23 mouse cellular contexts compared by ENCODE assay signal in the genomic region with DNA sequence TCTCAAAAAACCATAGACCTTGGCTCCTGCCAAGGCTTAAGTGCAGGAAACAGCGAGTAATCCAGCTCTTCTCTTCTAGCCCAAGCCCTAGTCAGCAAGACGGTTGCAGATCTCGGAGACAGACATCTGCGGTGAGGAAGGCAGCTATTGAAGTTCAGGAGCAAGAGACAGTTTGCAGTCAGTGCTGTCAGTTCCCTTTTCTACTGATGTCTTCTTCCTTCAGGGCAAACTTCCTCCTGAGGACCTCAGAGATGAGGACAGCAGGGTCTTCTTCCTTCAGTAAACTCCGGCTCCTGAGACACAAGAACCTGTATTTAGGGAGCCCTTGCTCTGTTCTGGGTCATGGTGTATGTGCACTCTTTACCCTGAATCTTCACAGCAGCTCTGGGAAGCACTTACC. TPM values are rescaled to one million over a fixed set of nuclear protein-coding genes. Genes with fewer than 3 reads are reported as not detected.
A peak's percentile ranks its signal among the peaks of the same experiment; 100 is the strongest.
DNase-seq lines count a peak whose midpoint lies in the region; ATAC-seq and TF ChIP-seq lines count a peak whose summit lies in the region.
"Had no signal": no experiment of that assay in that cellular context is flagged by ENCODE, and none has a peak within 500 bp of the region (broad histone marks: within the 10 kb centered on the region; RNA-seq: fewer than 3 reads in every experiment).

No protein-coding gene starts in this region.

- H3K4me1 ChIP-seq in forebrain, embryonic 12.5 days, result no peaks in the 10 kb centered on the region
- H3K4me1 ChIP-seq in forebrain, embryonic 15.5 days, result no peaks in the 10 kb centered on the region
- H3K4me1 ChIP-seq in neural tube, embryonic 13.5 days (replicated peaks), result no peaks in the 10 kb centered on the region
- peaks cover 5% of the 10 kb centered on the region; the same call in 1 of the 2 replicates for H3K4me1 ChIP-seq in neural tube, embryonic 15.5 days
- H3K4me1 ChIP-seq in liver, postnatal 0 days (ENCODE audit: insufficient read depth), result no peaks in the 10 kb centered on the region

- no peak for ATAC-seq in forebrain, embryonic 12.5 days (ENCODE audit: low FRiP score)
- ATAC-seq in forebrain, embryonic 15.5 days (replicated peaks), result no peak
- no peak for ATAC-seq in neural tube, embryonic 13.5 days (ENCODE audit: low read depth)
- no peak for ATAC-seq in neural tube, embryonic 15.5 days (ENCODE audit: low FRiP score)
- no peak for ATAC-seq in liver, postnatal 0 days
- ATAC-seq in megakaryocyte-erythroid progenitor cell, adult 5-6 weeks (replicated peaks; ENCODE audit: low FRiP score, low TSS enrichment, poor library complexity, severe bottlenecking), result no peak
- ATAC-seq: inflammation-experienced regulatory T-cells, adult 6 months had no signal

- H3K9me3 ChIP-seq in forebrain, embryonic 12.5 days, result no peaks in the 10 kb centered on the region
- H3K9me3 ChIP-seq in forebrain, embryonic 15.5 days, result no peaks in the 10 kb centered on the region
- H3K9me3 ChIP-seq in neural tube, embryonic 13.5 days, result no peaks in the 10 kb centered on the region
- H3K9me3 ChIP-seq in neural tube, embryonic 15.5 days (replicated peaks), result no peaks in the 10 kb centered on the region
- H3K9me3 ChIP-seq in liver, postnatal 0 days (ENCODE audit: low read length), result no peaks in the 10 kb centered on the region
- H3K9me3 ChIP-seq: forebrain, embryonic 10.5 days; heart, embryonic 12.5 days had no signal

- no peaks in the 10 kb centered on the region for H3K27me3 ChIP-seq in forebrain, embryonic 12.5 days
- H3K27me3 ChIP-seq in forebrain, embryonic 15.5 days, result no peaks in the 10 kb centered on the region
- no peaks in the 10 kb centered on the region for H3K27me3 ChIP-seq in neural tube, embryonic 13.5 days
- no peaks in the 10 kb centered on the region for H3K27me3 ChIP-seq in neural tube, embryonic 15.5 days (replicated peaks)
- H3K27me3 ChIP-seq in liver, postnatal 0 days (ENCODE audit: insufficient read depth, low read length), result no peaks in the 10 kb centered on the region
- H3K27me3 ChIP-seq: heart, embryonic 12.5 days had no signal

- TF ChIP-seq CTCF in liver, postnatal 0 days (IDR thresholded peaks at IDR 0.05; ENCODE audit: low read depth), result no peak

- H3K4me2 ChIP-seq in forebrain, embryonic 12.5 days, result no peak overlapping the region
- H3K4me2 ChIP-seq in forebrain, embryonic 15.5 days (replicated peaks), result no peak overlapping the region
- H3K4me2 ChIP-seq in neural tube, embryonic 13.5 days, result no peak overlapping the region
- no peak overlapping the region for H3K4me2 ChIP-seq in neural tube, embryonic 15.5 days
- no peak overlapping the region for H3K4me2 ChIP-seq in liver, postnatal 0 days (ENCODE audit: low read depth, low read length)
- H3K4me2 ChIP-seq: heart, embryonic 12.5 days; hindbrain, embryonic 14.5 days; midbrain, embryonic 11.5 days had no signal

- H3K4me3 ChIP-seq in forebrain, embryonic 12.5 days (replicated peaks), result no peak overlapping the region
- no peak overlapping the region for H3K4me3 ChIP-seq in forebrain, embryonic 15.5 days
- no peak overlapping the region for H3K4me3 ChIP-seq in neural tube, embryonic 13.5 days
- H3K4me3 ChIP-seq in neural tube, embryonic 15.5 days (replicated peaks), result no peak overlapping the region
- H3K4me3 ChIP-seq in liver, postnatal 0 days (ENCODE audit: low read depth, low read length), result no peak overlapping the region
- H3K4me3 ChIP-seq: forebrain, embryonic 10.5 days; heart, embryonic 12.5 days had no signal

- 75% methylated on average over 5 of the region's 5 CpGs for WGBS in forebrain, embryonic 12.5 days
- 52% methylated on average over 5 of the region's 5 CpGs for WGBS in forebrain, embryonic 15.5 days
- WGBS in neural tube, embryonic 13.5 days, result 83% methylated on average over 5 of the region's 5 CpGs
- WGBS in neural tube, embryonic 15.5 days, result 77% methylated on average over 5 of the region's 5 CpGs
- WGBS in liver, postnatal 0 days (ENCODE audit: insufficient replicate concordance), result 45% methylated on average over 5 of the region's 5 CpGs

- 0 out of 2 replicates have a peak overlapping the region, but pooled peaks have one; percentile 7 for H3K9ac ChIP-seq in forebrain, embryonic 12.5 days
- no peak overlapping the region for H3K9ac ChIP-seq in forebrain, embryonic 15.5 days (replicated peaks)
- no peak overlapping the region for H3K9ac ChIP-seq in neural tube, embryonic 13.5 days
- no peak overlapping the region for H3K9ac ChIP-seq in neural tube, embryonic 15.5 days (replicated peaks)
- H3K9ac ChIP-seq in liver, postnatal 0 days (replicated peaks), result no peak overlapping the region
- H3K9ac ChIP-seq: heart, embryonic 12.5 days; hindbrain, embryonic 14.5 days had no signal

- H3K27ac ChIP-seq in forebrain, embryonic 12.5 days, result peak overlapping the region; percentile 15; the same call in 1 of the 2 replicates
- no peak overlapping the region for H3K27ac ChIP-seq in forebrain, embryonic 15.5 days (replicated peaks)
- H3K27ac ChIP-seq in neural tube, embryonic 13.5 days (replicated peaks), result 0 out of 2 replicates have a peak overlapping the region, but pooled peaks have one; percentile 9
- H3K27ac ChIP-seq in neural tube, embryonic 15.5 days (replicated peaks), result no peak overlapping the region
- 0 out of 2 replicates have a peak overlapping the region, but pooled peaks have one; percentile 16 for H3K27ac ChIP-seq in liver, postnatal 0 days (ENCODE audit: low read depth)
- H3K27ac ChIP-seq: forebrain, embryonic 10.5 days; hindbrain, embryonic 14.5 days had no signal

- no peak for DNase-seq in liver, postnatal 0 days
- DNase-seq in heart, postnatal 4 days, result no peak
- DNase-seq: adrenal gland, postnatal 10 days; cerebellum, postnatal 10 days; heart, adult 11 months; heart, postnatal 14 days; kidney, adult 18-20 months; kidney, postnatal 4 days; lung, adult 2 months; lung, postnatal 14 days; right cerebral cortex, postnatal 25 days; thymus, postnatal 36 days had no signal

- peaks cover 92% of the 10 kb centered on the region for H3K36me3 ChIP-seq in forebrain, embryonic 12.5 days (replicated peaks)
- peaks cover 62% of the 10 kb centered on the region for H3K36me3 ChIP-seq in forebrain, embryonic 15.5 days
- peaks cover 70% of the 10 kb centered on the region for H3K36me3 ChIP-seq in neural tube, embryonic 13.5 days
- peaks cover 65% of the 10 kb centered on the region for H3K36me3 ChIP-seq in neural tube, embryonic 15.5 days
- peaks cover 74% of the 10 kb centered on the region for H3K36me3 ChIP-seq in liver, postnatal 0 days (replicated peaks; ENCODE audit: insufficient read depth, low read length)

- no peak for TF ChIP-seq EP300 in liver, postnatal 0 days (IDR thresholded peaks at IDR 0.05; ENCODE audit: low read depth)

RNA-seq across cellular contexts. Expression of gene Mtfr1l, which starts 9.0 kb away (rescaled TPM):
- polyA plus RNA-seq in forebrain, embryonic 12.5 days (2016; fragmentation: Nextera tagmentation; extraction: Ambion mirVana), result 125 and 129 TPM in 2 replicates
- polyA plus RNA-seq in forebrain, embryonic 15.5 days (2015; fragmentation: Nextera tagmentation; extraction: Ambion mirVana), result 157 and 161 TPM in 2 replicates
- 165 and 172 TPM in 2 replicates for polyA plus RNA-seq in neural tube, embryonic 13.5 days (2015; fragmentation: Nextera tagmentation; extraction: Ambion mirVana)
- polyA plus RNA-seq in neural tube, embryonic 15.5 days (2015; fragmentation: Nextera tagmentation; extraction: Ambion mirVana), result 166 and 177 TPM in 2 replicates
- 56.9 and 60.3 TPM in 2 replicates for polyA plus RNA-seq in liver, postnatal 0 days (2015; fragmentation: Nextera tagmentation; extraction: Ambion mirVana)
- total RNA-seq in megakaryocyte-erythroid progenitor cell, adult 5-6 weeks (2014; fragmentation: Nextera tagmentation), result 76.1 and 80.1 TPM in 2 replicates
- total RNA-seq in megakaryocyte-erythroid progenitor cell, adult 5-6 weeks (2017), result 41.5 and 67.4 TPM in 2 replicates
- 100 to 1,000 TPM; 145 to 150 TPM for total RNA-seq in heart, postnatal 4 days (2021)

RNA-seq across cellular contexts. Expression of gene Aunip, which starts 15.4 kb away (rescaled TPM):
- polyA plus RNA-seq in forebrain, embryonic 12.5 days (2016; fragmentation: Nextera tagmentation; extraction: Ambion mirVana), result 14.1 and 15.4 TPM in 2 replicates
- polyA plus RNA-seq in forebrain, embryonic 15.5 days (2015; fragmentation: Nextera tagmentation; extraction: Ambion mirVana), result 5.1 and 6.8 TPM in 2 replicates
- polyA plus RNA-seq in neural tube, embryonic 13.5 days (2015; fragmentation: Nextera tagmentation; extraction: Ambion mirVana), result 2.3 TPM in 2 replicates
- polyA plus RNA-seq in neural tube, embryonic 15.5 days (2015; fragmentation: Nextera tagmentation; extraction: Ambion mirVana), result 1.8 and 5.4 TPM in 2 replicates
- 6.9 and 7.1 TPM in 2 replicates for polyA plus RNA-seq in liver, postnatal 0 days (2015; fragmentation: Nextera tagmentation; extraction: Ambion mirVana)
- total RNA-seq in megakaryocyte-erythroid progenitor cell, adult 5-6 weeks (2014; fragmentation: Nextera tagmentation), result 18.4 and 23.7 TPM in 2 replicates
- total RNA-seq in megakaryocyte-erythroid progenitor cell, adult 5-6 weeks (2017), result 34.6 and 45.8 TPM in 2 replicates
- 1 to 10 TPM; 2.9 to 3.6 TPM for total RNA-seq in heart, postnatal 4 days (2021)
- total RNA-seq: gastrocnemius, adult 8-10 months had no signal
- polyA plus RNA-seq: lung, adult 2 months had no signal

RNA-seq across cellular contexts. Expression of gene Selenon, which starts 25.7 kb away (rescaled TPM):
- polyA plus RNA-seq in forebrain, embryonic 12.5 days (2016; fragmentation: Nextera tagmentation; extraction: Ambion mirVana), result 9.3 and 14.8 TPM in 2 replicates
- polyA plus RNA-seq in forebrain, embryonic 15.5 days (2015; fragmentation: Nextera tagmentation; extraction: Ambion mirVana), result 11.8 and 27.5 TPM in 2 replicates
- 11.3 and 17.1 TPM in 2 replicates for polyA plus RNA-seq in neural tube, embryonic 13.5 days (2015; fragmentation: Nextera tagmentation; extraction: Ambion mirVana)
- 8.4 and 19.4 TPM in 2 replicates for polyA plus RNA-seq in neural tube, embryonic 15.5 days (2015; fragmentation: Nextera tagmentation; extraction: Ambion mirVana)
- 2.8 TPM in 2 replicates for polyA plus RNA-seq in liver, postnatal 0 days (2015; fragmentation: Nextera tagmentation; extraction: Ambion mirVana)
- 17.7 and 18.4 TPM in 2 replicates for total RNA-seq in megakaryocyte-erythroid progenitor cell, adult 5-6 weeks (2014; fragmentation: Nextera tagmentation)
- 1.6 and 3.6 TPM in 2 replicates for total RNA-seq in megakaryocyte-erythroid progenitor cell, adult 5-6 weeks (2017)
- 10 to 100 TPM; 46.4 to 49.9 TPM for total RNA-seq in heart, postnatal 4 days (2021)

RNA-seq across cellular contexts. Expression of gene Paqr7, which starts 29.7 kb away (rescaled TPM):
- 3.8 and 4.9 TPM in 2 replicates for polyA plus RNA-seq in forebrain, embryonic 12.5 days (2016; fragmentation: Nextera tagmentation; extraction: Ambion mirVana)
- polyA plus RNA-seq in forebrain, embryonic 15.5 days (2015; fragmentation: Nextera tagmentation; extraction: Ambion mirVana), result 10.8 and 12.3 TPM in 2 replicates
- 19.5 and 23.3 TPM in 2 replicates for polyA plus RNA-seq in neural tube, embryonic 13.5 days (2015; fragmentation: Nextera tagmentation; extraction: Ambion mirVana)
- 30.5 and 35.2 TPM in 2 replicates for polyA plus RNA-seq in neural tube, embryonic 15.5 days (2015; fragmentation: Nextera tagmentation; extraction: Ambion mirVana)
- 12.4 and 17.8 TPM in 2 replicates for polyA plus RNA-seq in liver, postnatal 0 days (2015; fragmentation: Nextera tagmentation; extraction: Ambion mirVana)
- 0.66 and 1.3 TPM in 2 replicates for total RNA-seq in megakaryocyte-erythroid progenitor cell, adult 5-6 weeks (2014; fragmentation: Nextera tagmentation)
- 0.47 and 0.80 TPM in 2 replicates for total RNA-seq in megakaryocyte-erythroid progenitor cell, adult 5-6 weeks (2017)
- 1 to 10 TPM; 8.2 to 9.0 TPM for total RNA-seq in heart, postnatal 4 days (2021)

RNA-seq across cellular contexts. Expression of gene Stmn1, which starts 58.1 kb away (rescaled TPM):
- polyA plus RNA-seq in forebrain, embryonic 12.5 days (2016; fragmentation: Nextera tagmentation; extraction: Ambion mirVana), result 4,517 and 4,745 TPM in 2 replicates
- 7,875 and 7,989 TPM in 2 replicates for polyA plus RNA-seq in forebrain, embryonic 15.5 days (2015; fragmentation: Nextera tagmentation; extraction: Ambion mirVana)
- 6,082 and 6,118 TPM in 2 replicates for polyA plus RNA-seq in neural tube, embryonic 13.5 days (2015; fragmentation: Nextera tagmentation; extraction: Ambion mirVana)
- polyA plus RNA-seq in neural tube, embryonic 15.5 days (2015; fragmentation: Nextera tagmentation; extraction: Ambion mirVana), result 4,048 and 4,915 TPM in 2 replicates
- 249 and 258 TPM in 2 replicates for polyA plus RNA-seq in liver, postnatal 0 days (2015; fragmentation: Nextera tagmentation; extraction: Ambion mirVana)
- 600 and 836 TPM in 2 replicates for total RNA-seq in megakaryocyte-erythroid progenitor cell, adult 5-6 weeks (2014; fragmentation: Nextera tagmentation)
- 1,250 and 1,264 TPM in 2 replicates for total RNA-seq in megakaryocyte-erythroid progenitor cell, adult 5-6 weeks (2017)
- total RNA-seq in heart, postnatal 4 days (2021), result 100 to 1,000 TPM; 312 to 327 TPM

Comparison
In these comparisons a context has a peak if more than half of its experiments do, and no peak if none do; other contexts are left out.
1. H3K27ac ChIP-seq: peak in forebrain, embryonic 12.5 days (single experiment), neural tube, embryonic 13.5 days (single experiment) and liver, postnatal 0 days (single experiment); none in forebrain, embryonic 15.5 days (single experiment) and neural tube, embryonic 15.5 days (single experiment).